ENCODE assay signal across 20 mouse cellular contexts in genomic region chr2:84582286-84582685, GRCm38 (mm10).
DNase-seq lines count a peak whose midpoint lies in the region; ATAC-seq lines count a peak whose summit lies in the region.
"Had no signal": no experiment of that assay in that cellular context is flagged by ENCODE, and none has a peak within 500 bp of the region (broad histone marks: within the 10 kb centered on the region; RNA-seq: fewer than 3 reads in every experiment).

No protein-coding gene starts in this region.

- ATAC-seq in CD4-positive, CD25-positive, alpha-beta regulatory T cell, adult 4 months: no peak
- ATAC-seq: intestine, embryonic 16.5 days; Patski had no signal

- DNase-seq in CD4-positive, CD25-positive, alpha-beta regulatory T cell, adult 2 months (ENCODE audit: low read depth, low spot score): peak; percentile 48
- peak; percentile 74 for DNase-seq in T-cell, adult 2 months (ENCODE audit: low spot score)
- peak; percentile 13 for DNase-seq in induced T-regulatory cell, adult 2 months (ENCODE audit: low read depth)
- DNase-seq in left cerebral cortex, adult 11 months (ENCODE audit: low spot score): no peak
- DNase-seq in layer of hippocampus, adult 9-11 months: no peak
- no peak for DNase-seq in frontal cortex, adult 2 months (ENCODE audit: extremely low spot score in 1 of 2, low spot score in 1 of 2)
- DNase-seq: adrenal gland, adult 8-10 months; adrenal gland, postnatal 25 days; cerebellum, adult 18-20 months; cerebellum, adult 9-11 months; cerebellum, postnatal 25 days; gastrocnemius, postnatal 10 days; gastrocnemius, postnatal 36 days; heart, adult 2 months; heart, postnatal 14 days; heart, postnatal 4 days; kidney, adult 18-20 months had no signal

Comparison
In these comparisons a context has a peak if more than half of its experiments do, and no peak if none do; other contexts are left out.
1. DNase-seq: peak in CD4-positive, CD25-positive, alpha-beta regulatory T cell, adult 2 months (single experiment), T-cell, adult 2 months (single experiment) and induced T-regulatory cell, adult 2 months (single experiment); none in left cerebral cortex, adult 11 months (single experiment), layer of hippocampus, adult 9-11 months (single experiment) and frontal cortex, adult 2 months (0 of 2).